Mouse (Mus musculus) ES-Bruce4 (cell line): ENCODE data around the gene Immp1l. TPM values are rescaled to one million over a fixed set of nuclear protein-coding genes. Genes with fewer than 3 reads are reported as not detected.

Source experiments
- H3K27ac ChIP-seq: 2 replicates; pipeline ENCODE4 v1.5.1; 2012; ENCODE audit warnings: low read length, inconsistent platforms; ENCODE audit not compliant: insufficient read depth
- H3K27me3 ChIP-seq: 2 replicates; pipeline ENCODE4 v1.6.1; 2012; ENCODE audit warnings: mild to moderate bottlenecking, low read length, inconsistent platforms; ENCODE audit not compliant: control insufficient read depth, poor library complexity, insufficient read depth, severe bottlenecking
- H3K36me3 ChIP-seq: 2 replicates; pipeline ENCODE4 v1.6.1; 2012; ENCODE audit warnings: inconsistent platforms, mild to moderate bottlenecking, low read length, moderate library complexity; ENCODE audit not compliant: control insufficient read depth, poor library complexity, insufficient read depth, severe bottlenecking
- H3K4me1 ChIP-seq: one replicate; pipeline ENCODE4 v1.8.1; 2011; ENCODE audit warnings: low read length; ENCODE audit not compliant: control insufficient read depth, insufficient read depth
- H3K4me3 ChIP-seq: 2 replicates; pipeline ENCODE4 v1.5.1; 2011; ENCODE audit warnings: low read depth, mild to moderate bottlenecking, low read length
- H3K9ac ChIP-seq: 2 replicates; pipeline ENCODE4 v1.6.1; 2012; ENCODE audit warnings: low read depth, mild to moderate bottlenecking, inconsistent platforms; ENCODE audit not compliant: poor library complexity, severe bottlenecking
- H3K9me3 ChIP-seq: replicated peaks from 2 replicates; pipeline ENCODE4 v1.6.1; 2012; ENCODE audit warnings: mild to moderate bottlenecking, low read length, inconsistent platforms; ENCODE audit not compliant: control insufficient read depth, poor library complexity, insufficient read depth, severe bottlenecking
- CTCF ChIP-seq: IDR thresholded peaks from one replicate; pipeline ENCODE4 v1.8.1; 2011; ENCODE audit warnings: low read depth, low read length
- EP300 ChIP-seq: IDR thresholded peaks from 2 replicates; pipeline ENCODE4 v1.6.1; 2011; ENCODE audit warnings: low read depth, low read length; ENCODE audit not compliant: insufficient read depth
- POLR2A ChIP-seq: IDR thresholded peaks from one replicate; pipeline ENCODE4 v1.8.1; 2011; ENCODE audit warnings: low read length; ENCODE audit not compliant: insufficient read depth
- polyA plus RNA-seq: library from polyadenylated mRNA; stranded (reverse); fragments of >200 nt; gene quantifications from 2 replicates; pipeline ENCODE4 v1.2.4, GENCODE M21; 2011; ENCODE audit warnings: low read depth; ENCODE audit not compliant: missing spikeins, insufficient read depth, insufficient read length

The Immp1l gene
- 25.0 and 25.1 TPM in 2 replicates for polyA plus RNA-seq

- Histone ChIP-seq H3K27me3 (no peaks in the 10 kb centered on the region), H3K4me1 (no peaks in the 10 kb centered on the region)
- TF ChIP-seq POLR2A (no peak), CTCF (no peak), EP300 (no peak)
Observed at GRCm38 (mm10) chr2:105903896-105904756, at the start of gene Immp1l, which contains the start of gene Elp4. Immp1l (plus strand) TSS chr2:105904638. Elp4 (minus strand) TSS chr2:105904564.

GRCm38 (mm10) chr2:105854740-105855139, 49.7 kb upstream of the Immp1l start:
- Histone ChIP-seq H3K9ac (no peak overlapping the region), H3K4me1 (no peaks in the 10 kb centered on the region), H3K27me3 (no peaks in the 10 kb centered on the region), H3K27ac (no peak overlapping the region), H3K4me3 (no peak overlapping the region), H3K9me3 (no peaks in the 10 kb centered on the region), H3K36me3 (no peaks in the 10 kb centered on the region)
- TF ChIP-seq POLR2A (no peak), EP300 (no peak), CTCF (no peak)

More at GRCm38 (mm10) chr2:105903896-105904756, at the start of gene Immp1l, which contains the start of gene Elp4:
- no peak within 1 kb of the TSS for H3K27ac ChIP-seq
- H3K4me3 ChIP-seq, result peak within 1 kb of the TSS; percentile 100
- H3K9me3 ChIP-seq, result no peaks in the 10 kb centered on the region
- H3K36me3 ChIP-seq, result no peaks in the 10 kb centered on the region
- H3K9ac ChIP-seq, result peak within 1 kb of the TSS; percentile 95

GRCm38 (mm10) chr2:105873403-105873802, 31.0 kb upstream of the Immp1l start:
- Histone ChIP-seq H3K9ac (no peak overlapping the region), H3K27ac (no peak overlapping the region), H3K4me3 (no peak overlapping the region), H3K27me3 (no peaks in the 10 kb centered on the region), H3K36me3 (no peaks in the 10 kb centered on the region), H3K9me3 (no peaks in the 10 kb centered on the region), H3K4me1 (no peaks in the 10 kb centered on the region)
- TF ChIP-seq EP300 (no peak), POLR2A (no peak), CTCF (no peak)

- Histone ChIP-seq H3K27me3 (no peaks in the 10 kb centered on the region), H3K27ac (no peak overlapping the region), H3K4me1 (no peaks in the 10 kb centered on the region), H3K9me3 (peaks cover 5% of the 10 kb centered on the region; the same call in 1 of the 2 replicates), H3K36me3 (no peaks in the 10 kb centered on the region), H3K9ac (no peak overlapping the region), H3K4me3 (no peak overlapping the region)
- no peak for TF ChIP-seq CTCF
- no peak for TF ChIP-seq POLR2A
- no peak for TF ChIP-seq EP300
Observed at GRCm38 (mm10) chr2:105890816-105891215, 13.6 kb upstream of the Immp1l start.

- peak overlapping the region; percentile 100 for H3K4me3 ChIP-seq
- H3K4me1 ChIP-seq, result no peaks in the 10 kb centered on the region
- no peaks in the 10 kb centered on the region for H3K9me3 ChIP-seq
- no peak overlapping the region for H3K27ac ChIP-seq
- no peaks in the 10 kb centered on the region for H3K36me3 ChIP-seq
- no peak for TF ChIP-seq CTCF
- TF ChIP-seq EP300, result no peak
- no peak for TF ChIP-seq POLR2A
- no peaks in the 10 kb centered on the region for H3K27me3 ChIP-seq
- peak overlapping the region; percentile 95 for H3K9ac ChIP-seq
Observed at GRCm38 (mm10) chr2:105904757-105905146, 314 bp downstream of the Immp1l start.

GRCm38 (mm10) chr2:105908351-105908750, 3.9 kb downstream of the Immp1l start:
- Histone ChIP-seq H3K9me3 (no peaks in the 10 kb centered on the region), H3K9ac (no peak overlapping the region), H3K4me3 (no peak overlapping the region), H3K27me3 (no peaks in the 10 kb centered on the region), H3K36me3 (no peaks in the 10 kb centered on the region), H3K4me1 (no peaks in the 10 kb centered on the region), H3K27ac (no peak overlapping the region)
- TF ChIP-seq POLR2A (no peak), CTCF (no peak), EP300 (no peak)
